Mouse (Mus musculus): ENCODE measurements around the gene Tram2.

Tram2 gene

DNA sequence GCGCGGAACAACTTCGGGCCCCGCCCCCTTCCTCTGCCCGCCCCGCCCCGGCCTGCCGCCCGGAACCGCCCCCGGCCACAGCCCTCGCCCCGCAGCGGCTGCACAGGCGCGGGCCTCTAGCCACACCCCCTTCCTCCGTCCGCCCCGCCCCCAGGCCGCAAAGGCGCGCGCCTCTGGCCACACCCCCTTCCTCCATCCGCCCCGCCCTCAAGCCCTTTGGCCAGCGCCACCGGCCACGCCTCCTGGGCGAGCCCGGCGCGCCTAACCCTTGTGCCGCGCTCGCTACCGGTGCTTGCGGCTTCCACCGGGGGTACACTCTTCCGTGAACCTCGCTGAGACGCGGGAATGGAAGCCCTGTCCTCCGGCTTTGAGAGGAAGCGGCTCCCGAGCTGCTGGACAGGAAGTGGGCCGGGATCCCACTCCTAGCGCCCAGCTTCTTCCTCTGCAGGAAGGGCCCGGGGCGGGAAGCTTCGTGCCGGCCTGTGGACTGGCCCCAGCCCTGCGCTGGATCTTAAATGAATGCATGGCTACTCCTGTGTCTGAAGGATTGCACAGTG is at the start of gene Tram2:
Gene Tram2 (minus strand): TSS at position 13 of the 557 bp plus-strand sequence.
- peak; percentile 96 for DNase-seq

DNA sequence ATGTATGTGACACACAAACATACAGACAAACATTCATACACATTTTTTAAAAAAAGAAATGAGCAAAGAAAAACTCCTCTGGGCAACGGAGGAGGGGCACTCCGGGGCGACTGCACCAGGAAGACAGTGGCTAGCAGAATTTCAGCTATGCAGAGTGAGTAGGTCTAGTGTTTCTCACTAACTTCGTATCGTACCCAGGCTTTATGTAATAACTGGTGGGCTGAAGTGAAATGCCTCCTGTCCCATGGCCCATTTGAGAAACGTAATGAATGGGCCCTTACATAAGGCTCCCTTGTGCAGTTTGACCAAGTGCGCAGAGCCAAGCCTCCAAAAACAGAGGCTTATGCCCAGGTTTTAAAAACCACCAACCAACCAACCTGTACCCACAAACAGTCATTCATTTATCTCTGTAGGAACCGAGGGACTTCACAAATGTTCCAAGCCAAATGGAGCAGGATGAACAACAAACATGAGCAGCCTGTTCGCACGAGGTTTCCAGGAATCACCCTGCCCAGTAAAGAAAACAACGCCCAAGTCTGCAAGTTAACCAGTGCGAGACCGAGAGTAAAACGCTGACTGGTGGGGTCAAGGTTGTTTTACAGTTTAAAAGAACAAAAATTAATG is 45.8 kb upstream of the Tram2 start:
- DNase-seq = no peak

DNA sequence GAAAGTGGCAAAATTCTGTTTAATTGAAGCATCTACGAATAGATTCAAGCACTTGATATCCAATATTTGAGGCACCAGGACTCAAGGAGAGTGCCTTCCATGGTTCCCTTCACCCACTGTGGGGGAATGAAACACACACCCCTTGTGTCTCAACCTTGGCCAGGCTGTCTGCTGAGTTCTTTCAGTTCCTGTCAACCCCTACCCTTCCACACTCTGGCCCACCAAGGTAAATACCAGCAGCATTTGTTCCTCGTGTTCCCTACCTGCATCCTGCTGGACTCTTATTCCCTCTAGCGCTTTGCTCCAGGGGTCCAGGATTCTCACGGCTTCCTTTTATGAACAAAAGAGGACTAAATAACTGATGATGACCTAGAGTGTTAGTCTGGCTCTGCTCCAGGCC is 24.8 kb upstream of the Tram2 start:
- no peak for DNase-seq

DNA sequence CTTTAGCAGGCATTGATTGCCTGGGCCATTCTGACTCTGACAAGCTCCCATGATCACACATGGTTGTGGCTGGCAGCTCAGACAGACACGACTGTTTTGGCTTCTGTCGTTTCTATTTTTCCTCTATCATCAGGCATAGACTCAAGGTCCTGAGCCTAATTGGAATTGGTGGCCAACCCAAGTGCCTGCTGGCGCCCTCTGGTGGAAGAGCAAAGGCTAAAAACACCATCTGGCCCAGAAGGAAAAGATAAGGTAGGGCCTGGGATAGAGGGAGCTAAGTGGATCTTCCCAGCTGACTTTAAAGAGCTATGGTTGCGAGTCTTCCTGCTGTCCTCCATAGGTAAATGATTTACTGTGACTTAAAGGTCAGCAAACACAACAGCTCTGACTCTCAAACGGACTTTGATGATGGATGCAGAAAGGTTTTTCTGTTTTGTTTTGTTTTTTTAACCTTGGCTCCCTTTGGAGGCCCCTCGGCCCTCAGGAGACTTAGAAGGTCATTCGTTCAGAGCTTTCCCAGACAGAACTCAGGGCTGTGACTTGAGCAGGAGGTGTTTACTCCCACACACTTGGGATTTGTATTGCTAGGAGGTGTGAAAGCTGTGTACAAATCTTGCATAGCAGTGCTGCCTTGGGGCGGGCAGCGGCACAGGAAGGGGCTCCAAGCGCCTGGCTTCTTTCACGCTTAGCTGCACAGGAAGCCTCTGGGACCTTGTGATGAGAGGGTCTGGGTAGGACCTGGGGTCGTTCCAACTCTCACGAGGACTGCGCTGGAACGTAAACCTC is 22.4 kb upstream of the Tram2 start:
- DNase-seq = peak; percentile 85

DNA sequence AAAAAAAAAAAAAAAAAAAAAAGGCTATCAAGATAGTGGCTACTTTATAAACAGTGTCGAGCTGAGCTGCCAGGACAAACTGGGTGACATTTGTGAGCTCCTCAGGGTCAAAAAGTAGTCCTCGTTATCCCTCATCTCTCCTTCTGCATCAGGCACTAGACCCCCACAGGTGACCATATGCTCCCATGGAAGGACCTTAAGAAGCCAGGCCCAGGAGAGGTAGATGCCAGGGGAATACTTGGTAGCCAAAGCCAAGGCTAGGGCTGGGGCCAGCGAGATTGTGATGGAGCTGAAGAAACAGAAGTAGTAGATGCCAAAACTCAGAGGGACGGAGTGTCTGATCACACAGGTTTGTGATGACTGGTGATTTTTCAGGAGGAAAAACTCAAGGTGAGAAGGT is 21.7 kb upstream of the Tram2 start:
- no peak for DNase-seq

DNA sequence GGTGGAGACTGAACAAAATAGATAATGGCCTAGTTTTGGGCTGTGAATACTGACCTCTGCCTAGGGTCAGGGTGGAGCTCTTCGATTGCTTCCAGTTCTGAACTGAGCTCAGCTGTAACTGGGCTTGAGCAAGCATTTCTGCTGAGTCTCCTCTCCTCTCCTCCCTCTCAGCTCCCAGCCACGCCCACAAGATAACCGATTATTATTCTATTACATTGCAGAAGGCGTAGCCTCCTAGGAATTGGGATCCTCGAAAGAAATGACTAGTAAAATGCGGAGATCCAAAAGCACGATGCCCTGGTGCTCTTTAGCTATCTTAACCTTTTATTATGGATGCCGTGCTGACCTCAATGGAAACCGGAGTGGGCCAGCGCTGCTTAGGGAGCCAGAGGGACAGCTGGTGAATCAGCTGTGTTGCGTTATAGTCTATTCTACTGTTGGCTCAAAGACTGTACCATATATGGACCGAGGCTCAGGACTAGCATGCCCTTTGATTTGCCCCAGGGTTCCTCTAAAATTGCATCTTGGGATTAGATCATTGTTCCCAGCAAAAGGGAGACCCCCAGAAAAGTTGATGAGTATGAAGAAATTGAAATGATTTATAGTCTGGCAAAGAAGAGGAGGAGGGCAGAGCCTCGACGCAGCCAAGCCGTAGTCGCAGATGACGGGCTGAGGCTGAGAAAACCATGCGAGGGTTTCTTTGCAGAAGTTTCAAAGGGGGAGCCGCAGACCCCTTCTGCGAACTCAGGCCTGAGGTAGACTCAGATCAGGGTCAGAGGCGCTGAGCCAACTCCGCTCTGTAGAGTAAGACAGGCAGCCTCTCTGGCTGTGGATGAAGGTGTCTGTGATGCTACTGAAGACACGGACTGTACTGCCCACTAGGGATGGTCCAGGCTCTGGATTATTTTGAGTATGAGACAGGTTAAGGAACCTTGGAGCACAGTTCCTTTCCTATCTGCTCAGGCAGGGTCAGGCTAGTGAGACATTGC is 18.3 kb upstream of the Tram2 start:
- DNase-seq = no peak

DNA sequence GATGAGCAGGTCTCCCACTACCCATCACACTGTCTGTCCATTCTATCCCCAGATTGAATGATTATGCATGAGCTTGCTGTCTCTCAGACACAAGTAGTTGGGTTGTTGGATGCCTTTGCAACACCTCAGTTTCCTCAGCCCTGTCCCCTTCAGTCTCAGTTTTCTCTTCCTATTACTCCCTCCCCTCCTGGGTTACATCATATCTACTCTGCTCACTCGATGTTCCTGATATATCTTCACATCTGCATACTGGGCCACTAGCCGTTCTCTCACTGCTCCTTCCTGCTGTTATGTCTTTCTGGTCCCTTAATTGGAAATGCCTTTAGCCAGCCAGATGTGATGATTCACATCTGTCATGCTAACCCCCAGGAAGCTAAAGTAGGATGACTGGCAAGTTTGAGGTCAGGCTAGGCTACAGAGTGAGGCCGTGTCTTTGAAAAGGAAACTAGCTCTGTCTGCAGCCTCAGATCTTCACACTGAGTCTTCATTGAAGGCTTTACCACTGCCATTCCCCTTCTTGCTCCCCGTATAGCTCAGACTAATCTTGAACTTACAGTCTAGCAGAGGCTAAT is 15.7 kb upstream of the Tram2 start:
- DNase-seq = no peak

DNA sequence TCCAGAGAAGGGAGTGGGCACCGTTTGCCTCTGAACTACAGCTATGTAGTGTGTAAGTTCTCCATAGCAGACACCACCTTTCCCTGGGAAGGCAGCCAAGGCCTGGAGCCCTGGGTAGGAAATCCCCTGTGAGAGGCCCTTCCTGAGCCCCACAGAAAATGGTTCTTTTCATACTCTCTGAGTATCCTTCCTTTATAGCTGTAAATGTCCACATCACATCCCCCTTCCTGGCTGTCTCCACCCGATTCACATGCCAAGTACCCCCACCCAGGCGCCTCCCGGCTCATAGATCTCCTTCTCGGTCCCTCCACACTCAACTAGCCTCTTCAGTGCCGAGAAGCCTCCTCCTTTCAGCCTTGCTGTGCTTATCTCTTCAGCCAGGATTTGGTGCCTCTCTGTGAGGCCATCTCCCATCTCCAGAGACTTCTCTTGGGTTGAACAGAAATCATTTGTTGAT is 10.7 kb upstream of the Tram2 start:
- no peak for DNase-seq

DNA sequence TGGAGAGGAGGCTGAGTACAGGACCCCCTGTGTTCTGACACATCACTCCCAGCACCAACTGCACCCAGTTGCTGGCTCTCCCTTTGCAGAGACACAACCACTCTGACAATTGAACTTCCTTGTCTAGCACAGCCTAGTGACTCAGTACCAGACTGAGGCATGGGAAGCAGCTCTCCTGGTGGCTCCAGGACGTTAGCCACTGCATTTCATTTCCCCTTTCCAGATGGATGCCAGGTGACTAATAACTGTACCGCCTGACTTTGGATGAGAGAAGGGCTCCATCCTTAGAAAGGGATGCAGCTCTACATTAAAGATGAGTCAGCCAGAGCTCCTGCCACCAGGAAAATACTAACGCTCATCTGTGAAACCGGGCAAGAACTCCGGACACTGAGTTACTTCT is 7.3 kb upstream of the Tram2 start:
- no peak for DNase-seq

DNA sequence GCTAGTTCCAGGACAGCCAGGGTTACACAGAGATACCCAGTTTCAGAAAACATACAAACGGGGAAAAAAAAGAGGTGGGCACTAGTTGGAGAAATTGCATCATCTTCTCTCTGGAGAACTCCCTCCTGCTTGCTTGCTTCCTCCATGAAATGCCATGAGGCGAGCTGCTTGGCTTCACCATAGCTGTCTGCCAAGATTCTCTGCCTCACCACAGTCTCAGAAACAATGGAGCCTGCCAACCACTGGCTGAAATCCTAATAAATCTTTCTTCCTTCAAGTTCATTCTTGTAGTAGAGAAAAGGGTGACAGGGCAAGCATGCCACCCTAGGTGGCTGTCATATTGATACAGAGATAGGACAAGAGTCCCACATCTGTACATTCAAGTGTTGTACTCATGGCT is 5.6 kb upstream of the Tram2 start:
- DNase-seq = no peak

DNA sequence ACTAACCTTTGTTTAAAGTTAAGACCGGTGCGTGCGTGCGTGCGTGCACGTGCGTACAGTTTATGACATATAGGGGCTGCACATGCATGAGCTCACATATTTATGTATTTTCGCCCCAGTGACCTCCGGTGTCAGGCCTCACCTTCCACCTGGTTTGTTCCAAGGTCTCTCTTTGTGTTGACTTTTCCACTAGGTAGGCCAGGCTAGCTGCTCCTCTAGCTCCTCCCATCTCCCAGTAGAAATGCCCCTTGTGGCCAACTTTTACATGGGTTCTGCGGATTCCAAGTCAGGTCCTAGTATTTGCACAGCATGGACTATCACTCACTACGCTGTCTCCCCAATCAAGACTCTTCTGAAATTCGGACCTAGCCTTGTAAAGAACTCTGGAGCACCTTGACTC is 1.3 kb upstream of the Tram2 start:
- DNase-seq = no peak

DNA sequence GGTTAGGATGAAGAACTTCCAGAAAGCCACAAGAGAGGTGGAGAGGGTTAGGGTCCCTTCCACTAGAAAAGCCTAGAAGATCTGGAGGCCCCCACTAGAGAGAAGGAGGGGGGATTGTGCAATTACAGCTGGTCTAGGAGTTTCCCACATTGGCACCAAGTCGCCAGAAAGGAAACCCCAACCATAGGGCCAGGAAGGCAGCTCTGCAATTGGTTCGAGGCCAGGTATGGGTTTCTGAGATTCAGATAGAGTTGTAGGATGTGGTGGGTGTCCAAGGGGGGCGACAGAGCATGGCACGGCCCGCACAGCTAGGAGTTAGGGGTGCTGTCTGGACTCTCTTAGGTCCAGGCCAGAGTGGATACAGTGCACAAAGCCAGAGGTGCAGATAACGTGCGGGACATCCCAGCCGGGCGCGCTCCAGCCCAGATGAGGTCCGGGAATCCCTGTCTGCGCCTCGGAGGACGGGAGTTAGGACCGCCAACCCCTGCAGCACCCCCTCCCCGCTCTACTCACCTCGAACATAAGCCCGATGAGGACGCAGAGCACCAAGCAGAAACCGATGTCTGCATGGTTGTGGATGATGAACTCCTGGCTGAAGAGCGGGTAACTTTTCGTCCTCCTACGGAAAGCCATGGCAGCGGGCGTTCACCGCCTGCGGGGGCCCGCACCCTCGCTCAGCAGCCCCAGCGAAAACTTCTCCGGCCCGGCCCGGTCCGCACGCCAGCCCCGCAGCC is 381 bp downstream of the Tram2 start:
- peak; percentile 28 for DNase-seq

DNA sequence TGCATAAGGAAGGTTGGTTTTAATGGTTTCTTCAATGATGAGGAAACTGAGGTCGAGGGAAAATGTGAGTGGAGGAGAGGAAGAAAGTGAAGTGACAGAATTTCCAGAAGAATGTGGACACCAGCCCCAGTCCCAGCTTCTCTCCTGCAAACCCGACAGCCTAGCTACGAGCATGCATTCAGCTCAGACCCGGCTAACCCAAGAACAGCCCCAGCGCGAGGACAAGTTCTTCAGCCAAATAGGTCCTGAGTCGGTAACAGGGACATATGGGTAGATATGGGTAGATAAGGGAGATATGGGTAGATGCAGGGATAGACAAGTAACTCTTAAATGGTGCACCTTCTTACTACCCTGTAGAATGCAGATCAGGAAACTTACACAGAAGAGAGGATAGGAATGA is 1.4 kb downstream of the Tram2 start:
- no peak for DNase-seq

DNA sequence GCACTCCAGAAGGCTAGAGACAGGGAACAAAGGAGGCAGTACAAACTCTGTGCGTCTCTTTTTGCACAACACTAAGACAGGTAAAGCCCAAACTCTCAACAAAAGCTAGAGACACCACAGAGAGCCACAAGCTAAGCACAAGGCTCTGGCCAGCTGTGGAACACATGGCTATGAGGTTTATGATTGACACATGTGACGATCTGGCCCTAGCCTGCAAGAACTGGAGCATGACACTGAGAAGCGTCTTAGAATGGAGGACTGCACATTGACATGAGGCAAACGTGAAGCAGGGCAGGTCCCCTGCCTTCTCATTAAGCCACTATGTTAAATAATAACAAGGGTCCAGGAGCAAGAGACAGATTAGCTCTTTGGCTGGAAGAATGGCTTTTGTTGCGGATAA is 1.8 kb downstream of the Tram2 start:
- no peak for DNase-seq

DNA sequence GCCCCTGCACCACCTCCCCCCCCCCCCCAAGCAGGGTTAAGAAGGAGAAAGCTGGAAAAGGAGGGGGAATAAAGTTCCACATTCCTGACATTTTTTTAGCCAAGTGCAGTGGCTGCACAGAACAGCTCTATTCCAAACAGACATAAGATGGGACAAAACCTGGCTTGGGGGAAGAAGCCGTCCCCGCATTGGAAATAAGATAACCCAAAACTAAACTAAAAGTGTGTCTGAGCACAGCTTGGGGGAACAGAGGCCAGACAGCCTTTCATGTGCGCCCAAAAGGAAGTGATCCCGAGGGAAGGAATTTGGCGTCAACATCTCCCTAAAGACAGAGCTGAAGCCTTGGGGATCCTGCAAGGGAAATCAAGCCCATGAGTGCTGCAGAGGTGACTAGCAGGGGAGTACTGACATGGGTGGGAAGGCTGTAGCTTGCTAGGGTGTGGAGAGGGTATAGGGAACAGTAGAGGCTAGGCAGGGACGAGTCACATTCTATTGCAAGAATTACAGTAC is 3.0 kb downstream of the Tram2 start:
- DNase-seq = peak; percentile 18

DNA sequence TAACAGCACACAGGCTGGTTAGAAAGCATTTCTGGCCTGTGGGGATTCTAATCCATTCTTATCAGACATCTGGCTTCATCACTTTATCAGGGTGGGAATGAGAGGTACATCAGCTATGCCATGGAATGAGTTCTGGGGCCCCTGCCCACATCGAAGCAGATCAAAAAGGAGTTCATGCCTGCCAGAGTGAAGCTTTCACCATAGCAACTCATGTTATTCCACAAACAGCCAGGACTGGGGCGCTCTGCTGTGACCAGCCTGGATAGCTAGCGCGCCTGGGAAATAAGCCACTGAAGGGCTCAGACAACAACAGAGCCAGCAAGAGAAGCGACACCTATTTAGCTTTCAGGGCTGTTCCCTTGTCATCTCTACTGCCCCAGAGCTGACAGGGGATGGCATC is 4.8 kb downstream of the Tram2 start:
- peak; percentile 22 for DNase-seq

DNA sequence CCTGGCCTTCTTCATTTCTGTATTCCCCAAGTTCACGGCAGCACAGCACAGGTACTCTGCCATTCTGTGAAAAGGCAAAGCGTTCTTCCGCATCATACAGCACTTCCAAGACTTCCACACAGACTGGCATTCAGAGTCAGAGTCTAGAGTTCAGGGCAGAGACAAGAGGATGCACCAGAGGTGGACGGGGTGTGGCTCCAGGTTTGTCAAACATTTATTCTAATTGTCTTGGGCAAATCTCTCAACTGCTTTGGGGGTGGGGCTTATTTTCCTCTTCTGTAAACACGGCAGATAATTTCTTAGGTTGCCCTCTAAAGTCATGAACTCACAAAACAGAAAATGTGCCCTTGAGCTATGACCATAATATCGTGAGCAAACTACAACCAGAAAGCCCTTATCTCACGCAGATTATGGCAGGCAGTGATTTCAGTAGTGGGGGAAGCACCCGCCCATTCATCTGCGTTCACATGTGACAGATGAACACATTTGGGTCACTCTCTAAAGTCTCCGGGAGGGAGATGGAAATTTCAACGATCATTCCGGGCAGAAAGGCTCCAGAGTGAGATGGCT is 6.1 kb downstream of the Tram2 start:
- no peak for DNase-seq

DNA sequence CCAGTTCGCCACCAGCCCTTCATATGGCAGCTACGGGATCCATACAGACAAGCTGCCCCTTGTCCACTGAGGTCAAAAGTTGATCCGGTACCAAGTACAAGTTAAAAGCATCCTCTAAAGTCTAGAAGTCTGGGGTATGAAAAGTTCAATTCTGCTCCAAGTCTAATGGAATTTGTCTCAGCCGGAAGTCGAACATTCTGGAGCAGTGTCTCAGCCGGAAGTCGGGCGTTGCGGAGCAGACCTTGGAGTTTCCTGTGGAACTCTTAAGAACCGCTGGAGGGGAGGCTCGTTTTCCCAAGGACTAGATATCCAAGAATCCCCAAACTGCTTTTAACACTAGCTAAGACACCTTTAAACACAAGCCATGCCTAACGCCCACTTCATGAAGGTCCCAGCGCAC is 8.4 kb downstream of the Tram2 start:
- DNase-seq = peak; percentile 34

DNA sequence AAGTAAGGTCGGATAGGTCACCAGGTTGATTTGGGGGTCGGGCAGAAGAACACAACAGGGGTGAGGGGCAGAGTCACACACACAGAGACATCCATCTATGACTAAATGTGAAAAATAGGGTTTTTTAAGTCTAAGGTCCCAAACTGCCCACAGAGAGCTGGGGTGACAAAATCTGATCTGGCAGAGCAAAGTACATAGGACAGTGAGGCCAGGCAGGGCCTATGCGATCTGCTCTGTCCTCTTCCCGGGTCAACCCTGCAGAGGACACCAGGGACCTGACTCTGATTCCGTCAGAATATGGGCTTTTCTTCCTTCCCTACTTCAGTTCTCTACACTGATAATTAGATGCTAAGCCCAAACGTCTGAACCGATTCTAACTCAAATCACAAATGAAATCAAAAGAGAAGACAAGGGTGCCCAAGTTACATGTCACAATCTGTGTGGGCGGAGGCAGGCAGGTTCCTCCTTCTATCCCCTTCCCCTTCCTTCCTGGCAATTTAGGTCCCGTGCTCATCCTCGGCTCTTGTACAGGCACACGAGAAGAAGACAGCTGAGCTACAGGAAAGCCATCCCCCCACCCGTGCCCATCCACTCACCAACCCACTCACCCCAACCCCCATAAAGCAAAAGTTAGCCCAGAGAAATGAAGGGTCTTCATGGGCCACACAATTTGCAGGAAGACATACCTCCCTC is 9.1 kb downstream of the Tram2 start:
- no peak for DNase-seq

DNA sequence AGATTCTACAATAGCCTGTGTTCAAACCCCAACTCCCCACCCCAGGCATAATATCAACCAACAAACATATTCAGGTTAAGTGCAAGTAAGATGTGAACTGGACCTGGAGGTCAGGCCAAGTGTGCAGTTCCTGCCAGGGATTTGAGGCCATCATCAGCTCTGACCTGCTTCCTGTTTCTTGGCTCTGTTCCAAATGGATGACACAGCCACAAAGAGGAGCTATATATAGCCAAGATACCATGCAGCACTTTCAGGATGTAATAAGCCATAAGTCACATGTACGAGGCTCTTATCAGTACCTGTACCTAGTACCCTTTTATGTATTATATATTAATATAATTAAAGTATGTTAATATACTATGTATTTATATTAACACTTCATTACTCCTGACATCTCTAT is 10.5 kb downstream of the Tram2 start:
- no peak for DNase-seq
